Mouse (Mus musculus) liver, adult 2 months (tissue): ENCODE data around the gene Rap1gds1.

Experiments
- CTCF ChIP-seq: fragments of 200-500 bp; IDR thresholded peaks from 2 replicates; pipeline ENCODE4 v1.5.1; 2011; ENCODE audit warnings: low read depth, low read length, control low read depth
- POLR2A ChIP-seq: fragments of 200-500 bp; IDR thresholded peaks from 2 replicates; pipeline ENCODE4 v1.6.1; 2011; ENCODE audit warnings: low read length, control low read depth; ENCODE audit not compliant: insufficient read depth; ENCODE audit errors: extremely low read depth

DNA sequence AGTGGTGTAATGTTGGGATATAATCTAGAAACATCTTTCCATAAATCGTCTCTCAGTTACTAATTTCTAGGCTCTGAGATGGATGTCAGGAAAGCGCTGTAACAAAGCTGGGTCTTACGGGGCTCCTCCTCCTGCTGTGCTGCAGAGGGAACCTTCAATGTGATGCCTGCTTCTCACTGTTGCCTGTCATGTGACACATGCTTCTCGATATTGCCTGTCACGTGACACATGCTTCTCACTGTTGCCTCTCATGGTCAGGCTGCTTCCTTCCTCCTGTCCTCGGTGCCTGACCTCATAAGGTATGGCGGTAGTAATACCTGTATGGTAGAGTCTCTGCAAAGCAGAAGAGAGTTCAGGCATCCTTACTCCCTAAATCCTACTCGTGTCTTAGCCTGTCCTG, 162.5 kb downstream of the Rap1gds1 start:
- TF ChIP-seq POLR2A (no peak), CTCF (no peak)
